Mouse (Mus musculus): ENCODE results near the gene F5. TPM values are rescaled to one million over a fixed set of nuclear protein-coding genes. Genes with fewer than 3 reads are reported as not detected.

The F5 gene
- polyA plus RNA-seq, 1 experiment from 2014 or later: 0.19 TPM

GRCm38 (mm10) chr1:164134101-164134500 is 17.5 kb upstream of the F5 start:
- ATAC-seq (ENCODE audit: low FRiP score, low read depth): no peak
- WGBS: 88% methylated on average over 6 of the region's 6 CpGs
- Histone ChIP-seq H3K4me1 (replicated peaks) (no peaks in the 10 kb centered on the region), H3K4me2 (no peak overlapping the region), H3K36me3 (no peaks in the 10 kb centered on the region), H3K4me3 (no peak overlapping the region), H3K9me3 (no peaks in the 10 kb centered on the region), H3K9ac (no peak overlapping the region), H3K27me3 (no peaks in the 10 kb centered on the region), H3K27ac (replicated peaks) (no peak overlapping the region)

DNA sequence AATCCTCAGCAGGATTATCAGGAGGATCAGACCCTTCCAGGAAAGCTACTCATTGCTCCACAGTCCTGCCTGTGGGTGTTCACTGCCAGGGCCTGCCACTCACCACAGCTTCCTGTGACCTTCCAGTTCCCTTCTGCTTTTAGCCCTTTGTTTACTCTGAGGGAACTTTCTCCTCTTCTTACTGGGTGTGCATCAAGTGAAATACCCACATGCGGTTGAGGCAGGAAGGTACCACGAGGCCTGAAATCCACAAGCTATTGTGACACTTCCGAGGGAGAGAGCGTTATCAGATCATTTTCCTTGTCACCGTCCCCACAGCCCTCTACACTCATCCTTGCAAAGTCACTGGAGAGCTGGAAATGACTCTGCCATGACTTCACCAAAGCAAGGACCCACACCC is 16.3 kb upstream of the F5 start:
- no peaks in the 10 kb centered on the region for H3K9me3 ChIP-seq
- no peak for ATAC-seq (ENCODE audit: low FRiP score, low read depth)
- WGBS: 78% methylated on average over 5 of the region's 5 CpGs

DNA sequence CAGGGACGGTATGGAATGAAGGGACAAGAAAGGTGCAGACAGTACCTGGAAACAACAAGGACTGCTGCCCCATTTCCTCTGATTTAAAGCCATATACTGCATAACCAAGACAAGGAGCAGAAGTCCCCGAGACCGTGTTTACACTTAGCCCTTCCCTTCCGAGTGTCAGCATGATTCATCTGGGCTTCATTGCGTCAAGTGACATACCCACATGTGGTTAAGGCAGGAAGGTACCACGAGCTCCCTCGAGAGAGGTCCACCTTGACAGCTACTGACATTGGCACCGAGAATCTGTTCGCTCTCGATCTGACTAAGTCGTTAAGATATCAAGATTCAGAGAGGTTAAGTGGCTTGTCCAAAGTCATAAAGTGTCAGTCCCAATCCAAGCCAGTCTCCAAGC is 15.7 kb upstream of the F5 start:
- ATAC-seq (ENCODE audit: low FRiP score, low read depth): no peak

More for the DNA sequence above, 16.3 kb upstream of the F5 start:
- Histone ChIP-seq H3K4me3 (no peak overlapping the region), H3K27me3 (no peaks in the 10 kb centered on the region), H3K4me1 (replicated peaks) (no peaks in the 10 kb centered on the region), H3K4me2 (no peak overlapping the region), H3K9ac (no peak overlapping the region), H3K27ac (replicated peaks) (no peak overlapping the region), H3K36me3 (no peaks in the 10 kb centered on the region)

GRCm38 (mm10) chr1:164136636-164137035 is 15.0 kb upstream of the F5 start:
- H3K9ac ChIP-seq: no peak overlapping the region
- H3K4me1 ChIP-seq (replicated peaks): no peaks in the 10 kb centered on the region
- H3K4me3 ChIP-seq: no peak overlapping the region
- H3K27me3 ChIP-seq: no peaks in the 10 kb centered on the region
- ATAC-seq (ENCODE audit: low FRiP score, low read depth): no peak
- H3K9me3 ChIP-seq: no peaks in the 10 kb centered on the region
- no peak overlapping the region for H3K27ac ChIP-seq (replicated peaks)
- H3K4me2 ChIP-seq: no peak overlapping the region
- H3K36me3 ChIP-seq: no peaks in the 10 kb centered on the region
- 83% methylated on average over 6 of the region's 6 CpGs for WGBS

More for the DNA sequence above, 15.7 kb upstream of the F5 start:
- Histone ChIP-seq H3K9ac (no peak overlapping the region), H3K36me3 (no peaks in the 10 kb centered on the region), H3K4me3 (no peak overlapping the region), H3K27me3 (no peaks in the 10 kb centered on the region), H3K4me1 (replicated peaks) (no peaks in the 10 kb centered on the region), H3K9me3 (no peaks in the 10 kb centered on the region), H3K4me2 (no peak overlapping the region), H3K27ac (replicated peaks) (no peak overlapping the region)
- WGBS: 85% methylated on average over 11 of the region's 11 CpGs

DNA sequence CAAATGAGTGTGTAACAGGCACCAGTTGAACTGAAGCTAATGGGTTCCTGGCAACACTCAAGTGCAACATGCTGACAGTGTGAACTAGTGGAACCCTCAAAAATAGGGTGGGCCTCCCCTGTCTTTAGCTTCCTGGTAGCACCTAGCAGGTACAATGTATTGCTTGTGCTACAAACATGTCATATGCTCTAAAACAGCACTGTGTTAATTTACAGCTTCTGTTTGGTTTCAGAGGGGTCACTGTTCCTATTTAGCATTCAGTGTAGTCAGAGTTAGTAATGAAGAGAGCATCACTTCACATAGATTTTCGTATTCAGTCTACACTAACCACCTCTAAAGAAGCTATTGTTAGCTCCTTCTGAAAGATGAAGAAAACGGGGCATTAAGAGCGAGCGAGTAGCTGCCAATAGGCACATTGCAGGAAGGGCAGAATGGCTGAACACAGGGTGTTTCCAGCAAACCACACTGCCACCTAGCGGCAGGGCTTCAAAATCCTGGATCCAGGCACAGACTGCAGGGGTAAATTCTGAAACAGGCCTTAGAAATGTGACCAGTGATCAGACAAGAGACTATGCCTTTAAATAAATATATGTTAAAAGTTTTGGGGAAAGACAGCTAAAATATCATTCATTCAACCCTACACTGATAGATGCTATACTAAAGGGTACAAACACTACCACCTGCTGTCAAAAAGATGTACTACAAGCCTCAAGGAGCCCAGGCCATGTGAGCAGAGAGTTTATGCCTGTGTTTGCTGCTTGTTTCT is 13.1 kb upstream of the F5 start:
- H3K9me3 ChIP-seq: no peaks in the 10 kb centered on the region
- 0 out of 2 replicates have a peak overlapping the region, but pooled peaks have one; percentile 16 for H3K4me2 ChIP-seq
- no peak overlapping the region for H3K27ac ChIP-seq (replicated peaks)
- no peaks in the 10 kb centered on the region for H3K36me3 ChIP-seq
- WGBS: 4% methylated on average over 5 of the region's 5 CpGs
- no peak overlapping the region for H3K4me3 ChIP-seq
- H3K27me3 ChIP-seq: no peaks in the 10 kb centered on the region
- no peak overlapping the region for H3K9ac ChIP-seq
- H3K4me1 ChIP-seq (replicated peaks): no peaks in the 10 kb centered on the region
- ATAC-seq (ENCODE audit: low FRiP score, low read depth): peak; percentile 84

- H3K4me1 ChIP-seq (replicated peaks): no peaks in the 10 kb centered on the region
- H3K27me3 ChIP-seq: no peaks in the 10 kb centered on the region
- 84% methylated on average over 4 of the region's 4 CpGs for WGBS
- no peak overlapping the region for H3K27ac ChIP-seq (replicated peaks)
- H3K36me3 ChIP-seq: no peaks in the 10 kb centered on the region
- ATAC-seq (ENCODE audit: low FRiP score, low read depth): no peak
- no peaks in the 10 kb centered on the region for H3K9me3 ChIP-seq
- no peak overlapping the region for H3K4me2 ChIP-seq
- no peak overlapping the region for H3K9ac ChIP-seq
- no peak overlapping the region for H3K4me3 ChIP-seq
These were observed 12.2 kb upstream of the F5 start for GRCm38 (mm10) chr1:164139464-164139863.

DNA sequence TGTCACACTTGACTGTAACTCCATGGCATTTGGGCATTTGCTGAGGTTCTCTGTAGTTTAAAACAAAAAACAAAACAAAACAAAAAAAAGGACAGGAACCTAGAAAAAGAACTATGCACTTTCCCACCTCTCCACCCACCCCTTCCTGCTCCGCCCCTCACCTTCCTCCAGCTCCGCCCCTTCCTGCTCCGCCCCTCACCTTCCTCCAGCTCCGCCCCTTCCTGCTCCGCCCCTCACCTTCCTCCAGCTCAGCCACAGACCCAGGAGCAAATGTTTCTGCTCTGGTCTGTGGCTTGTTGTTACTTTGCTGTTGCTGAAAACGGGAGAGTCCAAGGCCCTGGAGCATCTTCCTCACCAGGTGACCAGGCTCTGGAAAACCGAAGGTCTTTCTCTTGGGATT is 2.6 kb upstream of the F5 start:
- H3K36me3 ChIP-seq: no peaks in the 10 kb centered on the region
- no peak overlapping the region for H3K9ac ChIP-seq
- H3K4me3 ChIP-seq: no peak overlapping the region
- no peaks in the 10 kb centered on the region for H3K9me3 ChIP-seq
- ATAC-seq (ENCODE audit: low FRiP score, low read depth): no peak
- H3K4me1 ChIP-seq (replicated peaks): no peaks in the 10 kb centered on the region
- WGBS: 95% methylated on average over 7 of the region's 7 CpGs
- H3K27me3 ChIP-seq: no peaks in the 10 kb centered on the region
- H3K27ac ChIP-seq (replicated peaks): no peak overlapping the region
- no peak overlapping the region for H3K4me2 ChIP-seq

DNA sequence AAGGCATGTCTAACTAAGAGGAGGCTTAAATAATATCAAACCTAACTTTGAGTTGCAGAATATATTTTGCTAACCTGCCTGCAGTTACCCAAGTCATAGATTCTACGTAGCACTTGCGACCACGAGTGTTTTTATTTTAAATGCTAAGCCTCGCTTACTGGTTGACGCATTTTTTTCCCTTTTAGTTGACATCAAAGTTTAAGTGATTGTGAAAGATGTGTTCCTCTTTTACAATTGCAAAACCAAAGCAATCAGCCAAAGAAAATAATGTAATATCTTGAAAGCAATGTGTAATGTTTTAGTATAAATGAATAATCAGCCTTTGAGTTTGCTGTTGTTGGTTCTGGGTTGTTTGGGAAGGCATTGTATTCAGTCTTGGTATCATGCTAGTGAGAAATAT is 1.2 kb downstream of the F5 start:
- no peaks in the 10 kb centered on the region for H3K4me1 ChIP-seq (replicated peaks)
- ATAC-seq (ENCODE audit: low FRiP score, low read depth): no peak
- H3K4me3 ChIP-seq: no peak overlapping the region
- no peaks in the 10 kb centered on the region for H3K27me3 ChIP-seq
- no peak overlapping the region for H3K4me2 ChIP-seq
- no peak overlapping the region for H3K9ac ChIP-seq
- 90% methylated on average over 5 of the region's 5 CpGs for WGBS
- H3K27ac ChIP-seq (replicated peaks): no peak overlapping the region
- no peaks in the 10 kb centered on the region for H3K36me3 ChIP-seq
- H3K9me3 ChIP-seq: no peaks in the 10 kb centered on the region

GRCm38 (mm10) chr1:164154983-164155382 is 3.3 kb downstream of the F5 start:
- 90% methylated on average over 3 of the region's 3 CpGs for WGBS
- Histone ChIP-seq H3K4me2 (no peak overlapping the region), H3K27ac (replicated peaks) (no peak overlapping the region), H3K9ac (no peak overlapping the region), H3K4me1 (replicated peaks) (no peaks in the 10 kb centered on the region), H3K9me3 (no peaks in the 10 kb centered on the region), H3K36me3 (no peaks in the 10 kb centered on the region), H3K4me3 (no peak overlapping the region), H3K27me3 (no peaks in the 10 kb centered on the region)
- ATAC-seq (ENCODE audit: low FRiP score, low read depth): no peak

DNA sequence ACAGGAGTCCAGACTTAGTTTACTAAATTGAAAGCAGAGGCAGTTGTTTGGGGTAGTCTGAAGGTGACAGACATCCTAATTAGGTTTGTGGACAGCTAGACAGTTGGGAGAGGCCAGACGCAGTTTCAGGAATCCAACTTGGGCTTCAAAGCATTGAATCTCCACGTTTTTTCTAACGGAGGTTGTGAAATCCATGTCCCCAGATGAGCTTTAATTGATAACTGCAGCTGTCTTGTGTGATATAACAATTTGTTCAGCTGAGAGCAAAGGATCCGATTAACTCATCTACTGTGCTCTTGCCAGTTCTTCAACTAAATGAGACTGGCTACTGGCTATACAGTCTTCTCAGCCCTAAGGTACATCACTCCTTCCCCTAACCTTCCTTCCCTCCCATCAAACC is 6.9 kb downstream of the F5 start:
- Histone ChIP-seq H3K4me3 (no peak overlapping the region), H3K9ac (no peak overlapping the region), H3K27me3 (no peaks in the 10 kb centered on the region), H3K4me1 (replicated peaks) (no peaks in the 10 kb centered on the region), H3K4me2 (no peak overlapping the region), H3K36me3 (no peaks in the 10 kb centered on the region), H3K27ac (replicated peaks) (no peak overlapping the region), H3K9me3 (no peaks in the 10 kb centered on the region)
- ATAC-seq (ENCODE audit: low FRiP score, low read depth): no peak
- WGBS: 80% methylated on average over 4 of the region's 4 CpGs

DNA sequence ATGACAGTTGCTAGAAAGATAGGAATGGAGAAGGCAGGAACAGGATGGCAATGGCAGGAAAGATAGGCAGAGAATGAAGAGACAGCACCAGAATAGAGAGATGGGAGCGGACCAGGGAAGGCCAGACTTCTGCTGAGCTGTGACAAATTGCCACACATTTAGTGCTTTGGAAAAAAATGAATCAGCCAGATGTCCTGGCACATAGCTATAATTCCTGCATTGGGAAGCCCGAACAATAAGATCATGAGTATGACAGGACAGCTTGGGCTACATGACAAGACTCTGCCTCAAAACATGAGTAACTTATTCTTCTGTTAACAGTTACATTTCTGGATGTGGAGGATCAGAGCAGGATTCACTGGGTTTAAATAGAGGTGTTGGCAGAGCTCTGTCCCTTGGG is 8.1 kb downstream of the F5 start:
- 76% methylated on average over 2 of the region's 2 CpGs for WGBS
- no peak for ATAC-seq (ENCODE audit: low FRiP score, low read depth)
- no peak overlapping the region for H3K9ac ChIP-seq

GRCm38 (mm10) chr1:164162745-164163144 is 11.1 kb downstream of the F5 start:
- H3K27me3 ChIP-seq: no peaks in the 10 kb centered on the region

More for the DNA sequence above, 8.1 kb downstream of the F5 start:
- Histone ChIP-seq H3K9me3 (no peaks in the 10 kb centered on the region), H3K4me2 (no peak overlapping the region), H3K4me3 (no peak overlapping the region), H3K27me3 (no peaks in the 10 kb centered on the region), H3K4me1 (replicated peaks) (no peaks in the 10 kb centered on the region), H3K27ac (replicated peaks) (no peak overlapping the region), H3K36me3 (no peaks in the 10 kb centered on the region)

GRCm38 (mm10) chr1:164168818-164169217 is 17.2 kb downstream of the F5 start:
- Histone ChIP-seq H3K4me2 (no peak overlapping the region), H3K4me3 (no peak overlapping the region), H3K36me3 (no peaks in the 10 kb centered on the region), H3K9ac (no peak overlapping the region), H3K9me3 (no peaks in the 10 kb centered on the region), H3K4me1 (replicated peaks) (no peaks in the 10 kb centered on the region), H3K27me3 (no peaks in the 10 kb centered on the region), H3K27ac (replicated peaks) (no peak overlapping the region)
- ATAC-seq (ENCODE audit: low FRiP score, low read depth): no peak
- WGBS: 79% methylated on average over 4 of the region's 4 CpGs

More at GRCm38 (mm10) chr1:164162745-164163144, 11.1 kb downstream of the F5 start:
- no peak overlapping the region for H3K9ac ChIP-seq
- WGBS: 92% methylated on average over 5 of the region's 5 CpGs
- H3K4me2 ChIP-seq: no peak overlapping the region
- H3K4me1 ChIP-seq (replicated peaks): no peaks in the 10 kb centered on the region
- H3K4me3 ChIP-seq: no peak overlapping the region
- H3K27ac ChIP-seq (replicated peaks): no peak overlapping the region
- H3K36me3 ChIP-seq: no peaks in the 10 kb centered on the region
- ATAC-seq (ENCODE audit: low FRiP score, low read depth): no peak
- H3K9me3 ChIP-seq: no peaks in the 10 kb centered on the region
